Mouse (Mus musculus): ENCODE results near the gene Haao. TPM values are rescaled to one million over a fixed set of nuclear protein-coding genes. Genes with fewer than 3 reads are reported as not detected.
"Not testable (repeated sequence)": the region's sequence is repeated elsewhere in the genome, so short reads cannot be mapped to it uniquely, and the experiment has no call there.

Haao gene
- polyA plus RNA-seq, 1 experiment from 2014 or later = 0.92 TPM

DNA sequence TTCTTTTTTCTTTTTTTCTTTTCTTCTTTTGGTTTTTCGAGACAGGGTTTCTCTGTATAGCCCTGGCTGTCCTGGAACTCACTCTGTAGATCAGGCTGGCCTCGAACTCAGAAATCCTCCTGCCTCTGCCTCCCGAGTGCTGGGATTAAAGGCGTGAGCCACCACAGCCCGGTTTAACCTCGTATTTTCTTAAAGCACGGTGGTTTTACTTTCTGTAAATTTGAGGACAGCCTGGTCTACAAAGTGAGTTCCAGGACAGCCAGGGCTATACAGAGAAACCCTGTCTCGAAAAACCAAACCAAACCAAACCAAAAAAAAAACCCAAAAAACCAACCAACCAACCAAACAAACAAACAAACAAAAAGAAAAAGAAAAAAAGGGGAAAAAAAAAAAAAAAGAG lies 13.2 kb upstream of the Haao start:
- 60% methylated on average over 8 of the region's 8 CpGs for WGBS
- H3K27ac ChIP-seq (replicated peaks; ENCODE audit: low read depth, low read length); ATAC-seq (ENCODE audit: low read depth): not testable (repeated sequence)

GRCm38 (mm10) chr17:83860224-83860623 lies 12.5 kb upstream of the Haao start:
- no peak overlapping the region for H3K4me3 ChIP-seq (ENCODE audit: low read depth, low read length)
- no peaks in the 10 kb centered on the region for H3K36me3 ChIP-seq (ENCODE audit: control insufficient read depth, insufficient read depth, low read length)
- DNase-seq (ENCODE audit: low spot score) = no peak
- no peak overlapping the region for H3K9ac ChIP-seq (ENCODE audit: low read depth, low read length)
- peaks cover 4% of the 10 kb centered on the region; the same call in 1 of the 2 replicates for H3K4me1 ChIP-seq (ENCODE audit: control insufficient read depth, insufficient read depth, low read length)
- H3K27ac ChIP-seq (replicated peaks; ENCODE audit: low read depth, low read length) = no peak overlapping the region
- no peaks in the 10 kb centered on the region for H3K9me3 ChIP-seq (ENCODE audit: control insufficient read depth, low read length)
- no peaks in the 10 kb centered on the region for H3K27me3 ChIP-seq (replicated peaks; ENCODE audit: control insufficient read depth, insufficient read depth, low read length)
- no peak overlapping the region for H3K4me2 ChIP-seq (ENCODE audit: low read depth, low read length)
- 80% methylated on average over 7 of the region's 7 CpGs for WGBS
- no peak for ATAC-seq (ENCODE audit: low read depth)

More for the DNA sequence above, 13.2 kb upstream of the Haao start:
- not testable (repeated sequence) for H3K4me1 ChIP-seq (ENCODE audit: control insufficient read depth, insufficient read depth, low read length); H3K27me3 ChIP-seq (replicated peaks; ENCODE audit: control insufficient read depth, insufficient read depth, low read length); H3K9me3 ChIP-seq (ENCODE audit: control insufficient read depth, low read length); H3K9ac ChIP-seq (ENCODE audit: low read depth, low read length); H3K36me3 ChIP-seq (ENCODE audit: control insufficient read depth, insufficient read depth, low read length); DNase-seq (ENCODE audit: low spot score)
- peak overlapping the region; percentile 59 for H3K4me3 ChIP-seq (ENCODE audit: low read depth, low read length)
- H3K4me2 ChIP-seq (ENCODE audit: low read depth, low read length) = peak overlapping the region; percentile 72

GRCm38 (mm10) chr17:83859639-83860038 lies 11.9 kb upstream of the Haao start:
- 78% methylated on average over 4 of the region's 4 CpGs for WGBS
- Histone ChIP-seq H3K36me3 (ENCODE audit: control insufficient read depth, insufficient read depth, low read length) (no peaks in the 10 kb centered on the region), H3K27me3 (replicated peaks; ENCODE audit: control insufficient read depth, insufficient read depth, low read length) (no peaks in the 10 kb centered on the region), H3K4me1 (ENCODE audit: control insufficient read depth, insufficient read depth, low read length) (peaks cover 4% of the 10 kb centered on the region; the same call in 1 of the 2 replicates), H3K4me3 (ENCODE audit: low read depth, low read length) (no peak overlapping the region), H3K27ac (replicated peaks; ENCODE audit: low read depth, low read length) (no peak overlapping the region), H3K9me3 (ENCODE audit: control insufficient read depth, low read length) (no peaks in the 10 kb centered on the region), H3K9ac (ENCODE audit: low read depth, low read length) (no peak overlapping the region), H3K4me2 (ENCODE audit: low read depth, low read length) (no peak overlapping the region)
- DNase-seq (ENCODE audit: low spot score) (no peak), ATAC-seq (ENCODE audit: low read depth) (no peak)

GRCm38 (mm10) chr17:83858413-83858812 lies 10.7 kb upstream of the Haao start:
- Histone ChIP-seq H3K4me3 (ENCODE audit: low read depth, low read length) (no peak overlapping the region), H3K4me2 (ENCODE audit: low read depth, low read length) (no peak overlapping the region), H3K27ac (replicated peaks; ENCODE audit: low read depth, low read length) (no peak overlapping the region), H3K27me3 (replicated peaks; ENCODE audit: control insufficient read depth, insufficient read depth, low read length) (no peaks in the 10 kb centered on the region), H3K9ac (ENCODE audit: low read depth, low read length) (no peak overlapping the region), H3K36me3 (ENCODE audit: control insufficient read depth, insufficient read depth, low read length) (no peaks in the 10 kb centered on the region), H3K4me1 (ENCODE audit: control insufficient read depth, insufficient read depth, low read length) (peaks cover 4% of the 10 kb centered on the region; the same call in 1 of the 2 replicates), H3K9me3 (ENCODE audit: control insufficient read depth, low read length) (no peaks in the 10 kb centered on the region)
- no peak for ATAC-seq (ENCODE audit: low read depth)
- WGBS = 83% methylated on average over 7 of the region's 7 CpGs
- DNase-seq (ENCODE audit: low spot score) = no peak

GRCm38 (mm10) chr17:83854284-83854918 lies 6.6 kb upstream of the Haao start:
- Histone ChIP-seq H3K4me3 (ENCODE audit: low read depth, low read length) (no peak overlapping the region), H3K4me1 (ENCODE audit: control insufficient read depth, insufficient read depth, low read length) (no peaks in the 10 kb centered on the region), H3K9me3 (ENCODE audit: control insufficient read depth, low read length) (no peaks in the 10 kb centered on the region), H3K9ac (ENCODE audit: low read depth, low read length) (no peak overlapping the region), H3K27me3 (replicated peaks; ENCODE audit: control insufficient read depth, insufficient read depth, low read length) (no peaks in the 10 kb centered on the region), H3K4me2 (ENCODE audit: low read depth, low read length) (no peak overlapping the region), H3K36me3 (ENCODE audit: control insufficient read depth, insufficient read depth, low read length) (no peaks in the 10 kb centered on the region), H3K27ac (replicated peaks; ENCODE audit: low read depth, low read length) (no peak overlapping the region)
- no peak for DNase-seq (ENCODE audit: low spot score)
- peak; percentile 27; the same call in 1 of the 2 replicates for ATAC-seq (ENCODE audit: low read depth)
- WGBS = 42% methylated on average over 12 of the region's 12 CpGs

- no peaks in the 10 kb centered on the region for H3K9me3 ChIP-seq (ENCODE audit: control insufficient read depth, low read length)
- DNase-seq (ENCODE audit: low spot score) (no peak), ATAC-seq (ENCODE audit: low read depth) (no peak)
- 53% methylated on average over 3 of the region's 3 CpGs for WGBS
- H3K4me1 ChIP-seq (ENCODE audit: control insufficient read depth, insufficient read depth, low read length) = no peaks in the 10 kb centered on the region
- H3K27ac ChIP-seq (replicated peaks; ENCODE audit: low read depth, low read length) = no peak overlapping the region
- no peak overlapping the region for H3K4me2 ChIP-seq (ENCODE audit: low read depth, low read length)
- H3K27me3 ChIP-seq (replicated peaks; ENCODE audit: control insufficient read depth, insufficient read depth, low read length) = no peaks in the 10 kb centered on the region
- H3K4me3 ChIP-seq (ENCODE audit: low read depth, low read length) = no peak overlapping the region
- no peak overlapping the region for H3K9ac ChIP-seq (ENCODE audit: low read depth, low read length)
- H3K36me3 ChIP-seq (ENCODE audit: control insufficient read depth, insufficient read depth, low read length) = no peaks in the 10 kb centered on the region
These were observed 6.1 kb upstream of the Haao start for GRCm38 (mm10) chr17:83853831-83854230.

- no peak for ATAC-seq (ENCODE audit: low read depth)
- WGBS = 78% methylated on average over 5 of the region's 5 CpGs
- Histone ChIP-seq H3K4me1 (ENCODE audit: control insufficient read depth, insufficient read depth, low read length) (no peaks in the 10 kb centered on the region), H3K27me3 (replicated peaks; ENCODE audit: control insufficient read depth, insufficient read depth, low read length) (no peaks in the 10 kb centered on the region), H3K4me3 (ENCODE audit: low read depth, low read length) (no peak overlapping the region), H3K4me2 (ENCODE audit: low read depth, low read length) (no peak overlapping the region), H3K36me3 (ENCODE audit: control insufficient read depth, insufficient read depth, low read length) (no peaks in the 10 kb centered on the region), H3K9me3 (ENCODE audit: control insufficient read depth, low read length) (no peaks in the 10 kb centered on the region), H3K27ac (replicated peaks; ENCODE audit: low read depth, low read length) (no peak overlapping the region), H3K9ac (ENCODE audit: low read depth, low read length) (no peak overlapping the region)
- no peak for DNase-seq (ENCODE audit: low spot score)
These were observed 3.1 kb upstream of the Haao start for GRCm38 (mm10) chr17:83850864-83851263.

GRCm38 (mm10) chr17:83850458-83850857 lies 2.7 kb upstream of the Haao start:
- no peaks in the 10 kb centered on the region for H3K9me3 ChIP-seq (ENCODE audit: control insufficient read depth, low read length)
- H3K36me3 ChIP-seq (ENCODE audit: control insufficient read depth, insufficient read depth, low read length) = no peaks in the 10 kb centered on the region
- H3K4me1 ChIP-seq (ENCODE audit: control insufficient read depth, insufficient read depth, low read length) = no peaks in the 10 kb centered on the region
- no peaks in the 10 kb centered on the region for H3K27me3 ChIP-seq (replicated peaks; ENCODE audit: control insufficient read depth, insufficient read depth, low read length)
- no peak overlapping the region for H3K9ac ChIP-seq (ENCODE audit: low read depth, low read length)
- 0 out of 2 replicates have a peak overlapping the region, but pooled peaks have one; percentile 13 for H3K4me2 ChIP-seq (ENCODE audit: low read depth, low read length)
- WGBS = 12% methylated on average over 9 of the region's 9 CpGs
- no peak overlapping the region for H3K27ac ChIP-seq (replicated peaks; ENCODE audit: low read depth, low read length)
- ATAC-seq (ENCODE audit: low read depth) (0 out of 2 replicates have a peak, but pooled peaks have one; percentile 27), DNase-seq (ENCODE audit: low spot score) (peak; percentile 79)
- H3K4me3 ChIP-seq (ENCODE audit: low read depth, low read length) = no peak overlapping the region

DNA sequence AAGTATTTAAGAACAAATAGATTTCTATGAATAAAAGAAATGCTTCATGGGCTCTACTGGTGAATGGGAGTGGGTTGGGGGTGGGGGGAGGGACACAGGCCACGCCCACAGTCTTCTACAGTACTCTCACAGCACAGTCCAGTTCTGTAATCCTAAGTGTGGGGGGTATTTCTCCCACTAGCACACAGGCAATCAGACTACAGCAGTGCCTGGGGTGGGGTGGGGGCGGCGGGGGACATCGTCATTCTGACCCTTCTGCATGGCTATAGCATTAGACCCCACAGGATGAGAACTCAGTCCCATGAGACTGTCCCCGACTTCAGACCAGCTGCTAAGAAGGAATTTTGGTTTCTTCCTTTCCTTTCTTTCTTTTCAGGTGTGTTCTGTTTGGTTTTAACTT lies 2.0 kb upstream of the Haao start:
- Histone ChIP-seq H3K27me3 (replicated peaks; ENCODE audit: control insufficient read depth, insufficient read depth, low read length) (no peaks in the 10 kb centered on the region), H3K36me3 (ENCODE audit: control insufficient read depth, insufficient read depth, low read length) (no peaks in the 10 kb centered on the region), H3K9me3 (ENCODE audit: control insufficient read depth, low read length) (no peaks in the 10 kb centered on the region), H3K4me1 (ENCODE audit: control insufficient read depth, insufficient read depth, low read length) (no peaks in the 10 kb centered on the region), H3K4me2 (ENCODE audit: low read depth, low read length) (no peak overlapping the region), H3K9ac (ENCODE audit: low read depth, low read length) (no peak overlapping the region), H3K27ac (replicated peaks; ENCODE audit: low read depth, low read length) (no peak overlapping the region), H3K4me3 (ENCODE audit: low read depth, low read length) (no peak overlapping the region)
- DNase-seq (ENCODE audit: low spot score) = no peak
- ATAC-seq (ENCODE audit: low read depth) = no peak
- 75% methylated on average over 5 of the region's 5 CpGs for WGBS

Measured in embryonic facial prominence, embryonic 14.5 days (tissue).